Mouse (Mus musculus): ENCODE data around the gene Rtp1.
A peak's percentile ranks its signal among the peaks of the same experiment; 100 is the strongest.

Rtp1 gene

GRCm38 (mm10) chr16:23428647-23429319 lies at the start of gene Rtp1:
Rtp1 (plus strand) TSS chr16:23429133.
- peak; percentile 13 for DNase-seq

GRCm38 (mm10) chr16:23379536-23380230 lies 49.2 kb upstream of the Rtp1 start:
- no peak for DNase-seq

- no peak for DNase-seq
Observed at GRCm38 (mm10) chr16:23384304-23384703, 44.6 kb upstream of the Rtp1 start.

- no peak for DNase-seq
Observed at GRCm38 (mm10) chr16:23397931-23398330, 31.0 kb upstream of the Rtp1 start.

GRCm38 (mm10) chr16:23401463-23401862 lies 27.5 kb upstream of the Rtp1 start:
- DNase-seq, result no peak

- no peak for DNase-seq
Observed at GRCm38 (mm10) chr16:23401959-23402358, 27.0 kb upstream of the Rtp1 start.

- peak; percentile 14 for DNase-seq
Observed at GRCm38 (mm10) chr16:23403008-23403755, 25.8 kb upstream of the Rtp1 start.

GRCm38 (mm10) chr16:23412930-23413329 lies 16.0 kb upstream of the Rtp1 start:
- DNase-seq, result no peak

- DNase-seq, result no peak
Observed at GRCm38 (mm10) chr16:23416261-23416656, 12.7 kb upstream of the Rtp1 start.

GRCm38 (mm10) chr16:23416657-23417293 lies 12.2 kb upstream of the Rtp1 start:
- no peak for DNase-seq

- DNase-seq, result no peak
Observed at GRCm38 (mm10) chr16:23417456-23418240, 11.3 kb upstream of the Rtp1 start.

GRCm38 (mm10) chr16:23419565-23420085 lies 9.3 kb upstream of the Rtp1 start:
- no peak for DNase-seq

GRCm38 (mm10) chr16:23423825-23424224 lies 5.1 kb upstream of the Rtp1 start:
- no peak for DNase-seq

- DNase-seq, result peak; percentile 26
Observed at GRCm38 (mm10) chr16:23427701-23428100, 1.2 kb upstream of the Rtp1 start.

- no peak for DNase-seq
Observed at GRCm38 (mm10) chr16:23429991-23430390, 1.1 kb downstream of the Rtp1 start.

GRCm38 (mm10) chr16:23437404-23438166 lies 8.7 kb downstream of the Rtp1 start:
- no peak for DNase-seq

GRCm38 (mm10) chr16:23444231-23444630 lies 15.3 kb downstream of the Rtp1 start:
- DNase-seq, result no peak

- DNase-seq, result no peak
Observed at GRCm38 (mm10) chr16:23449946-23450345, 21.0 kb downstream of the Rtp1 start.

- no peak for DNase-seq
Observed at GRCm38 (mm10) chr16:23450816-23451215, 21.9 kb downstream of the Rtp1 start.

- no peak for DNase-seq
Observed at GRCm38 (mm10) chr16:23452476-23452875, 23.5 kb downstream of the Rtp1 start.

GRCm38 (mm10) chr16:23454376-23454775 lies 25.4 kb downstream of the Rtp1 start:
- DNase-seq, result no peak

All from cerebellum, adult 11-12 months (tissue).